Mouse (Mus musculus) heart, postnatal 10 days (tissue): ENCODE results near the gene Ankrd35. TPM values are rescaled to one million over a fixed set of nuclear protein-coding genes. Genes with fewer than 3 reads are reported as not detected.
"Not testable (repeated sequence)": the region's sequence is repeated elsewhere in the genome, so short reads cannot be mapped to it uniquely, and the experiment has no call there.

Experiments
- DNase-seq, 2 experiments: peaks; one replicate each; pipeline ENCODE4 v3.0.0; 2021
- intact Hi-C: fragments of 180-260 bp; cut with DNase I; formaldehyde crosslinking; loops from one replicate; pipeline ENCODE4 v1.15.1; 2025
- total RNA-seq, 2 experiments: library from RNA; stranded (reverse); gene quantifications; 2 replicates each; pipeline ENCODE4 v1.2.3; 2021

Gene Ankrd35
- total RNA-seq, 2 experiments from 2014 or later, result 0.55 to 0.60 TPM

DNA sequence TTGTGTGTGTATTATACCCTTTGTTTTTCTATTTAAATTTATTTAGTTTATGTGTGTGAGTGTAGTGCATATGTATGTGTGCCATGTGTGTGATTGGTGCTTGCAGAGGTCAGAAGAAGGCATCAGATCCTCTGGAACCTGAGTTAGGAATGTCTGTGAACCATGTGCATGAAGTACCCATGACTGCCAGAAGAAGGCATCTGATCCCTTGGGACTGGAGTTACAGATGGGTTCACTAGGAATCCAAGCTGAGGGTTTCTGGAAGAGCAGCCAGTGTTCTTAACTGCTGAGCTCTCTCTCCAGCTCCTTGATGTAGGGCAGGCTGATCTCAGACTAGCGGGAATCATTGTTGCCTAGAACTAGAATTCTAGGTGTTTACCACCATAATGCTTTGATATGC lies 68.1 kb downstream of the Ankrd35 start:
- intact Hi-C loops, result no loop called here
- no peak for DNase-seq

- DNase-seq, intact Hi-C loops: not testable (repeated sequence)
Measured at GRCm38 (mm10) chr3:96740279-96740678, 70.3 kb downstream of the Ankrd35 start.

Other genes starting within 250 kb of the Ankrd35 start
- not detected for gene BC107364, start 217.8 kb upstream of the Ankrd35 start, total RNA-seq
- gene Hfe2, start 145.0 kb upstream of the Ankrd35 start, total RNA-seq, result 100 to 1,000 TPM; 149 to 172 TPM
- 1,000 to 10,000 TPM in 1 of 2 experiments, 100 to 1,000 TPM in 1; 618 to 1,152 TPM for gene Txnip, start 112.2 kb upstream of the Ankrd35 start, total RNA-seq
- 1 to 10 TPM; 4.9 to 5.3 TPM for gene Gm16253, start 93.1 kb upstream of the Ankrd35 start, total RNA-seq
- 10 to 100 TPM; 24.3 to 30.9 TPM for gene Polr3gl, start 76.0 kb upstream of the Ankrd35 start, total RNA-seq
- 1 to 10 TPM; 2.0 to 5.5 TPM for gene Ankrd34a, start 73.5 kb upstream of the Ankrd35 start, total RNA-seq
- 10 to 100 TPM; 40.1 to 54.6 TPM for gene Lix1l, start 69.0 kb upstream of the Ankrd35 start, total RNA-seq
- 10 to 100 TPM; 47.9 to 55.9 TPM for gene Rbm8a, start 40.2 kb upstream of the Ankrd35 start, total RNA-seq
- gene Pex11b, start 34.8 kb upstream of the Ankrd35 start, total RNA-seq, result 10 to 100 TPM; 30.3 to 35.3 TPM
- gene Gm42957, start 34.7 kb upstream of the Ankrd35 start, total RNA-seq, result under 1 TPM in 1 of 2 experiments, not detected in 1; 0.20 TPM
- 1 to 10 TPM in 1 of 2 experiments, under 1 TPM in 1; 0.60 to 1.5 TPM for gene Itga10, start 24.5 kb upstream of the Ankrd35 start, total RNA-seq
- 10 to 100 TPM; 23.7 to 24.6 TPM for gene Pias3, start 26.3 kb downstream of the Ankrd35 start, total RNA-seq
- 1 to 10 TPM; 2.5 to 3.3 TPM for gene Nudt17, start 38.4 kb downstream of the Ankrd35 start, total RNA-seq
- gene Polr3c, start 57.5 kb downstream of the Ankrd35 start, total RNA-seq, result 10 to 100 TPM; 22.2 to 26.1 TPM
- gene Rnf115, start 57.5 kb downstream of the Ankrd35 start, total RNA-seq, result 10 to 100 TPM; 25.5 to 27.0 TPM
- gene Pdzk1, start 159.2 kb downstream of the Ankrd35 start, total RNA-seq, result under 1 TPM; 0.17 to 0.31 TPM
- gene Cd160, start 159.2 kb downstream of the Ankrd35 start, total RNA-seq, result not detected
- gene Gja5, start 234.6 kb downstream of the Ankrd35 start, total RNA-seq, result 10 to 100 TPM; 22.9 to 24.2 TPM
- gene Gpr89, start 235.2 kb downstream of the Ankrd35 start, total RNA-seq, result 10 to 100 TPM; 20.5 to 23.8 TPM